Mouse (Mus musculus): ENCODE measurements at regions not wholly inside any gene's neighbourhood (a gene's known extent, or its start where the extent isn't known, plus 50 kb on each side); places are given as distances from the start of the nearest gene placed in this dataset.

GRCm38 (mm10) chr4:31697769-31698505 is 266.0 kb upstream of the Map3k7 start:
- DNase-seq (ENCODE audit: low spot score): no peak

DNA sequence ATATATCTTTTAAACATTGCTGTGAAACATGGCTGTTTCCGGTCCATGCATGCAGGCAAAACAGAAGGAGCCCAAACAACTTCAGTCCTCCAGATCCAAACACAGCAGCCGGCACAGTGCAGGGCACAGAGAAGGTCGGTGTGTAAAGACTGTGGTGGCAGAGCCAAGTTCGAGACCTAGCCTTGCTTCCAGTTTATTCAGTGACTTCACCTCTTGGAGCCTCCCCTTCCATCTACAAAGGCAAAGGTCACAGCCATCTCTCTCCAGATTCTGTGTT is 265.5 kb upstream of the Map3k7 start:
- DNase-seq (ENCODE audit: low spot score): no peak

- no peak for DNase-seq (ENCODE audit: low spot score)
These were observed 264.6 kb upstream of the Map3k7 start for GRCm38 (mm10) chr4:31699296-31699695.

GRCm38 (mm10) chr4:31714054-31714651 is 249.7 kb upstream of the Map3k7 start:
- no peak for DNase-seq (ENCODE audit: low spot score)

DNA sequence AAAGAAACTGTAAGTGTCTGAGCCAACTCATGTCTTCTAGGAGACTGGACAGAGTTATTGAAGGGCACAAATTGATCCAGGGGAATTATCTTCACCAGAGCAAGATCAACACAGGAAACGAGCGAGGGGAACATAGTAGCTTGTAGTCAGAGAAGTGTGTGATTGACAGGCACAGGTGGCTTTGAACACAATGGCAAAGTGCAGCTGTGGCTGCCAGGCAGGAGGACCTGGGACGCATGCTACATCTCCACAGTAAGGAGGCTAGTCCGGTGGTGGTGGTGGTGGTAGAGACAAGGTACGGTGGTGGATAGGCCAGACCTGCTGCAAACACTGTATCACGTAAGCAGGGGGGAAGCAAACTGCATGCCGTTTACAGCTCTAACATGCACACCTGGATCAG is 240.4 kb upstream of the Map3k7 start:
- no peak for DNase-seq (ENCODE audit: low spot score)

DNA sequence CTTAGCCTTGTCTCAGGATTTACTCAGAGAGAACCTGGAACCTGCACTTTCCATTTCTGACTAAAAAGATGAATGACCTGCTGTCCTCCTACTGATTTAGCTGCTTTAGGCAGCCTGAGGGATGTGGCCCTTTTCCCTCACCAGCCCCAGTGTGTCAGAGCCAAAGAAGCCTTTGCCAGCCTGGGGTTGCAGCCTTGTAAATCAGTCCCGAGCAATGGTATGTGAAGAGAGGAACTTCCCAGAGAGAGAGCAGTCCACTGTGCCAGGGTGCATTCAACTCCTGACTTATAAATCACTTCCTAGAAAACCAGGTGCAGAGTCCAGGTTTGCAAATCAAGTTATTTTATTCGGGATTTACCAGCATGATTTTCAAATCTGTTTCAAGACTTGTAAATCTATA is 239.5 kb upstream of the Map3k7 start:
- no peak for DNase-seq (ENCODE audit: low spot score)

DNA sequence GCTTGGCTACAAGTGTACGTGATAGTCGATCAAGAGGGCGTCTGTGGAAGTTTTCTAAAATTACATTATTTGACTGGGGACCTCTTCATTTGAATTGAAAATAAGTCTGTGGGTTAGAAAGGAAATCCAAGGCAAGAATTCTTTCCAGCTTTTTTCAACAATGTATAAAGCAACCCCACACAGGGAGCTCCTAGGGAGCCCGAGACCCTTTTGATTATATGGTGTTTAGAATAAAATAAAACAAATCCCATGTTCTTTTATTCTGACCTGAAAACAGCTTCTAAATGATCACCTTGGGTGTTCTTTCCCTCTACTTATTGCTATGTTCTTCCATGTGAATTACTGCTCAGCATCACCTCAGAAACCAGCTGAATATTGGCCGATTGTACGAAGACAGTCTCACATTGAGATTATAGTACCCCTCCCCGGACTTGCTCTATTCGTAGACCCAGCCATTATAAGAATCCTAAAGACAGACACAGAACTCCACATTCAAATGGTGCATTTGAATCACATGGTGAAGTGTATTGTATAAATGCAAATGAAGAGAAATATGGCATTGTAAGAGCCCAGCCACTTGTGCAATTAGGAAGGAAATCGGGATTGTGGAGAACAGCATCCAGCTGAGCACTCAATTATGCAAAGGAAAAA is 236.3 kb upstream of the Map3k7 start:
- no peak for DNase-seq (ENCODE audit: low spot score)

DNA sequence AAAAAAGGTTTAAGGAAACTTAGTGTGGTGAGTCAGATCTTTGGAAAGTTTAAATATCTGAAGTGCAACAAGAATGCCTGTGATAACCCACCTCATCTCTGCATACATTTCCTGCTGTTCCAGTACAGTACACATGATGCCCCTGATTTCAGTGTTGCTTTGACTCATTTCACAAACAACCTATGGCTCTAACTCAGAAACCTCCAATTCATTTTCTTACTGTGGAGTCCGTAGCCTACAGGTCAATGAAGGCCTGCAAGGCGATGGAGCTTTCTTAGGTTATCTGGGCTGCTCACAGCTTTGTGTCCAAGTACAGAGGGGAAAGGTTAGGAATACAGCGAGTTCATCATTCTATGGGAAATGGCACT is 235.8 kb upstream of the Map3k7 start:
- no peak for DNase-seq (ENCODE audit: low spot score)

- no peak for DNase-seq (ENCODE audit: low spot score)
These were observed 220.1 kb upstream of the Map3k7 start for GRCm38 (mm10) chr4:31743776-31744175.

DNA sequence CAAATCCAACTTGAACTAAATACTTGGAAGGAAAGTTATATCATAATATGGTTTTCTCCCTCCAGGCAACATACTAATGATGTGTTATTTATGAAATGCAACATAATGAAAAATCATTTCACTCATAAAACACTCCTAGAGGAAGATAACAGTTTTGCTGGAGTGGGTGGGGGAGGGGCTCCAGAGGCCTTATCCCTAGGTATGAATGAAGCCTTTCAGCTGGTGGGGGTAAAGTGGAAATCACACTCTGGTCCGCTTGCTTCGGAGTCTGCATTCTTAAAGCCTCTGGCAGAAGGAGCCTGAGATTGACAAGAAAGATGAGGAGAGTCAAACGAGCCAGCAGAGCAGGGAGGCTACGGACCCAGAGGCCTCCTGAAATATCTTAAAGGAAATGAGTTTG is 219.5 kb upstream of the Map3k7 start:
- no peak for DNase-seq (ENCODE audit: low spot score)

DNA sequence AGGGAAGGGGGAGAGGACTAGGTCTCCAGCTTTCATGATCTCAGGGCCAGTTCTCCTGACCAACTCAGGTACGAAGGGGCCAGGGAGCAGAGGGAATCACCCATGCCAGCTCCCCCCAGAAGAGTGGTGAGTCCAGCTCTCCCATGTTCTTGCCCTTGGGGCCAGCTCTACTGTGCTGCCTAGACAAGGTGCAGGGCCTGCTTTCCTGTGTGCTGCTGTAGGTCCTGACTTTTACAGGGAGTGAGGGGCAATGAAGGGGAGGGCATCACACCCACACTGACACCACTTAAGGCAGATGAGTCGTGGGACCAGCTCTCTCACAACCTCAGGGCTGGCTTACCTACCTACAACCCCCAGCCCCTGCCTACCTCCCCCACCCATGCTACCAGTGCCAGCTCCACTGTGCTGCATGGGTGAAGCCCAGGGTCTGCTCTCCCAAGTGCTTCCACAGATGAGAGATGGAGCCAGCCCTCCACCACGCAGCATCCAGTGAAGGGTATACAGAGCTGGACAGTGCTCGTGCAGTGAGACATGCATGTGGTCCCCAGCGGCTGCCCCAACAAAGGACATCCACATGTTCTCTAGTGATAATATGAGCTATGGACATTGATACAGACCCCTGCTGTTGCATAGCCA is 210.1 kb upstream of the Map3k7 start:
- no peak for DNase-seq (ENCODE audit: low spot score)

DNA sequence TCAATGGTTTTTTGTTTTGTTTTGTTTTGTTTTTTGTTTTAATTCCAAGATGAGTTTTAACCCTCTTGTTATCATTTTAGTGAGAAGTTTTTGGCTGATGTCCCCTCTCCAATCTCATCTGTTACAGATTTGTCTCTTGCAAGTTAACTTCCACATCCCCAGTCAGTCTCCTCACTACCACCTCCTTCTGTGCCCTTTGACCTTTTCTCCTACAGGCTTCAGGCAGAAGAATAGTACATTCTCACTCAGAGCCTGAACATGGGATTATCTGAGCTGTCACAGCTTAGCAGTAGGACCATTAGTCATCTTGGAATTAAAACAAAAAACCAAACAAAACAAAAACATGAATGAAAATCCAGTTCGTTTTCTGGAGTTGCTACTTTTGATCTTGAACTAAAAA is 206.8 kb upstream of the Map3k7 start:
- DNase-seq (ENCODE audit: low spot score): no peak

GRCm38 (mm10) chr4:31760116-31760515 is 203.8 kb upstream of the Map3k7 start:
- DNase-seq (ENCODE audit: low spot score): no peak

GRCm38 (mm10) chr4:31762199-31762598 is 201.7 kb upstream of the Map3k7 start:
- no peak for DNase-seq (ENCODE audit: low spot score)

GRCm38 (mm10) chr4:31768026-31768626 is 195.8 kb upstream of the Map3k7 start:
- no peak for DNase-seq (ENCODE audit: low spot score)

- DNase-seq (ENCODE audit: low spot score): no peak
These were observed 194.6 kb upstream of the Map3k7 start for GRCm38 (mm10) chr4:31769325-31769724.

- DNase-seq (ENCODE audit: low spot score): no peak
These were observed 177.6 kb upstream of the Map3k7 start for GRCm38 (mm10) chr4:31786284-31786683.

DNA sequence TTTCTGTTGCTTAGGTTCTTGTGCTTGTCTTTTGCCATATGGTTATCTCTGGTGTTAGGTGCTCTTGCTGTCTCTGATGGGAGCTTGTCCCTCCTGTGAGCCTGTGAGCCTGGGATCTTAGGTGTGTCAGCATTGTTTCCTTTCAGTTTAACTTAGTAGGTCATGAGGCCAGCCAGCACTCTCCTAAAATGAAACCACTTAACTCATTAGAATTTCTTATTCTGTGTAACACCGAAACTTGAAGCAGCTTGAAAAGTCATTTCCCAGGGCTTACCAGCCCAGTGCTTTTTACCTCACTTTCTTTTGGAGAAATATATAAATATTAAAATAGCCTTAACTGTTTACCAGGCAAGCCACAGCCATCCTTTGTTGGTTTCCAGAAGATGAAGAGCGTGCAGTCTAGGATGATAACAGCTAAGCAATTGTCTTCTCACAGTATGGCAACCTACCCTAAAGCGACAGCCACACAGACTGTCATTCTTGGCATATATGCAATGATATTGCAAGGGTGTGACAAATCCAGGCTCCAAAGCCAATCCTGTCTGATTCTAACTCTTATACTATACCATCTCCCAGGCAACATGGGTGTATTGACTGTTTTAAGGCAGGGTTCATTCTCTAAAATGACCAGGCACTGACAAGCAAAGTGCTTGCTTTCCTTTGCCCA is 146.2 kb upstream of the Map3k7 start:
- no peak for DNase-seq (ENCODE audit: low spot score)

DNA sequence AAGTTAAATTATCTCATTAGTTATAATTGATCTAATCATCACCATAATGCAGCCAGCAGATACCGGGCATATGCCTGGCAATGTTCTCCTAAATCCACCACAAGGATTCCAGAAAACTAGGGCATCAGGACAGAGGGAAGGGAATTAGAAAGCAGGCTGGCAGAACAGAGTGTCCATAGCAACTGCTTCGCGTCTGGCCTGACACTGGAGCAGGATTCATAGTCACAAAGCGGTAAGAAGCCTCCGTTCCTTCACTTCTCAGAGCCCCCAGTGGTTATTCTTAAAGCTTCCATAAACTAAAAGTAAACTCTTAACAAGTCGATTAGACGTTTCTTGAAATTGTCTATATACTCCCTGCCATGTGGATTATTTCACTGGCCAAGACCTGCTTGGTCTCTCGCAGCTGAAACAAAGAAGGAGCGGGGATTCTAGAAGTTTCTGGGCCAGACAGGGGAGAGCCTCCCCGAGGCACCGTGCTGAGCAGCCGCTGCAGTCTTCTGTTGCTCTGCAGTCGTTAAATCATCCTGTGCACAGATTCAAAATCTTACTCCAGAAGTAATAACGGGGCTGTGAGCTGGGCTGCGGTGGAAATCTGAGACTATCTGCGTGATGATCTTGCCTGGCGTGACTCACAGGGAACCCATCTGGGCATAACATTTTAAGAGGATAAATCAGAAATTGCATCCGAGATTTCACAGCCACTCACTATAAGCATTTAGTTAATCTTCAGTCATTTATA is 144.2 kb upstream of the Map3k7 start:
- no peak for DNase-seq (ENCODE audit: low spot score)

DNA sequence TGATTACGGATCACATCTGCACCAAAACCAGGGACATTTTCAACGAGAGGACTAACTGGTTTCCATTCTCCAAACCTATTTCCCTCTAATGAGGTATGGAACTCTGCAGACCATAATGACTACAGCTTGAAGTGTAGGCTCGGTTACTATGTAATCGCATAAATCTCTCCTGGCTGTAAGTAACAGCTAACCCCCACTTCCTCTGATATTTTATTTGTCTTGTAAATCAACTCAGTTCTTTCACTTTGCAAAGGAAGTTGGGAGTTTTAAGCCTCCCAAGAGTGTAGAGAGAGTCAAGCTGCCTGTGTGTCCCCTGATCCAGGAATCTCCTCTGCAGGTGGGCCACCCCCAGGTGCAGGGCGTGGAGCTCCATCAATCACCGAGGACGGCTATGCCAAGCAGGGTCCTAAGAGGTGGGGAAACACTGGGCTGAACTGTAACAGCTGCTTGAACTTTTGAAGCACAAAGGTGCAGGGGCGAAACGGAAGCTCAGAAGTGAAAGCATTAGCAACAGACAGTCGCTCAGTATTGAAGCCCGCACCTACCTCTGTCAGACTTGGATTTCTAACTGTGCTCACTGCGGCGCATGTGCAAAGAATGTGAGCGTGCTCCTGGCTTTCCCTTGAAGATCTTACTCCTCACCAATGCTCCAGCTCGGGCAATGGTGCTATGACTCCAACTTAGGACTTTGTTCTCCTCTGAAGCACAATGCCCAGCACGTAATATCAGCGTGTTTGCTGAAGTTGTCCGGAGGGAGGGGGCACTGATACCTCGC is 140.1 kb upstream of the Map3k7 start:
- no peak for DNase-seq (ENCODE audit: low spot score)
